Mouse (Mus musculus) CD4-positive, CD25-positive, alpha-beta regulatory T cell, adult 4 months (primary cell): ENCODE results near the gene Gm5148. TPM values are rescaled to one million over a fixed set of nuclear protein-coding genes. Genes with fewer than 3 reads are reported as not detected.

Experiments used
- ATAC-seq: one replicate; pipeline ENCODE4 v1.8.0; 2017
- polyA plus RNA-seq, 2 experiments: library from polyadenylated mRNA; unstranded; fragments of 100-300 nt; shearing (Covaris generic); gene quantifications; one replicate each; pipeline ENCODE4 v1.2.1; 2017

The Gm5148 gene
- polyA plus RNA-seq, 2 experiments from 2014 or later: 1.9 to 3.1 TPM

DNA sequence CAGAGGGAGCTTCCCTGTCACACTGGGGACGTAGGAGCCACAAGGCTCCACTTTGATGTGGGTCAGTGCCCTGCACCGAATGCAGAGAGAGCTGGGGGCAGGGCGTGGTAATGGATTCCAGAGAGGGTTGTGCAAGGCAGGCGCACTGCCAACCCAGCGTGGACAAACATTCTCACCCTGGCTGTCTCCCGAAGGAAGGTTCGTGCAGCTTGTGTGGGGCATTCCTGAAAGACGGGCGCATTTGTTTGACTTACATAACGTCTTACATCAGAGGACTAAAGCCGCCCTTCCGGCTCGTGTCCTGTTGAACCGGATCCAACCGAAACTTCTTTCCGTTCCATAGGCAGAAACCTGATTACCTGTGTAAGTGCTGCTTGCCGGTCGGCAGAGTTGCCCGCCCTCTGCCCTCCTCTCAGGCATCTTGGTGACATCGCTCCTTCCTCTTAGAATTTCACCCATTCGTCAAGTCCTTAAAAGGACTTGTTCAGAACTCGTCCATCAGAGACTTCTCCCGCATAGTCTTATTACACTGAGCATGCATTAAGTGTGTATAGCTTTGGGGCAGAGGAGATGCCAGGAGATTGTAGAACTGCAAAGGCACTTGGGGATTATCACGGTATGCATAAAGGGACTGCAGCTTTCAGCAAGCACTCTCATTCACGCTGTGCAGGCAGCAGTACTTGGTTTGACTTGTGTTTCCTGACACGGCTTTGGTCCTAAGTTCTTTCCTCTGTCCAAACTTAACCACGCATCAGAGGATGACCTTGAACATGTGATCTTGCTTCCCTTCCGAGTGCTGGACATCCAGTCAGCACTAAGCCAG is 36.9 kb downstream of the Gm5148 start:
- peak; percentile 89 for ATAC-seq

GRCm38 (mm10) chr3:37686751-37687150 is 37.5 kb downstream of the Gm5148 start:
- ATAC-seq: peak; percentile 37

GRCm38 (mm10) chr3:37686219-37686618 is 38.1 kb downstream of the Gm5148 start:
- ATAC-seq: no peak

GRCm38 (mm10) chr3:37676291-37676690 is 48.0 kb downstream of the Gm5148 start:
- no peak for ATAC-seq

GRCm38 (mm10) chr3:37675056-37675525 is 49.2 kb downstream of the Gm5148 start:
- ATAC-seq: peak; percentile 53

GRCm38 (mm10) chr3:37673513-37674261 is 50.6 kb downstream of the Gm5148 start:
- ATAC-seq: no peak

- ATAC-seq: peak; percentile 55
Observed at GRCm38 (mm10) chr3:37672266-37673040, 51.8 kb downstream of the Gm5148 start.

DNA sequence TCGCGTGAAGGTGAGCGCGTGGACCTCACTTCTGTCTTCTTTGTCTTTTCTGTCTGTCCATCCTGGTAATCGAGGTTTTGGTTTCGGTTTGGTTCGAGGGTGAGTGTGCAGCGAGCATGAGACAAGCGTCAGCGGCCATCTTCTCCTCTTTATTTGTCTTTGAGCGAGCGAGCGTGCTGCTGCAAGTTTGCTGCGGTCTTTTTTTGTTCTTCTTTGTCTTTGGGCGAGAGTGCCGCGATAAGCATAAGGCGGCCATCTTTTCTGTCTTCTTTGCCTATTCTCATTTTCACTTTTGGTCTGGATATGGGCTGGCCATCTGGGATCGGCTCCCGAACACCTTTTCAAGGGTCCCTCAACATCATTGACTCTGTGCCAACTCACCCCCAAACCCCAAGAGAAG is 55.2 kb downstream of the Gm5148 start:
- ATAC-seq: no peak

- ATAC-seq: no peak
Observed at GRCm38 (mm10) chr3:37668652-37669051, 55.6 kb downstream of the Gm5148 start.

- ATAC-seq: no peak
Observed at GRCm38 (mm10) chr3:37667736-37668135, 56.6 kb downstream of the Gm5148 start.

GRCm38 (mm10) chr3:37667119-37667467 is 57.2 kb downstream of the Gm5148 start:
- ATAC-seq: no peak

- ATAC-seq: no peak
Observed at GRCm38 (mm10) chr3:37666291-37667118, 57.8 kb downstream of the Gm5148 start.

Other genes with a start within 250 kb of the Gm5148 start
- 10 to 100 TPM in 1 of 2 experiments, 1 to 10 TPM in 1; 9.2 to 11.5 TPM for gene Spry1, start 84.5 kb downstream of the Gm5148 start, polyA plus RNA-seq